Mouse (Mus musculus) urinary bladder, postnatal 36 days (tissue): ENCODE results near the gene Unc5b.

ENCODE experiments used
- DNase-seq, 2 experiments: peaks; one replicate each; pipeline ENCODE4 v3.0.0; 2022; ENCODE audit warnings: low spot score in 2 of 2, mixed read lengths in 1 of 2

Unc5b gene

DNA sequence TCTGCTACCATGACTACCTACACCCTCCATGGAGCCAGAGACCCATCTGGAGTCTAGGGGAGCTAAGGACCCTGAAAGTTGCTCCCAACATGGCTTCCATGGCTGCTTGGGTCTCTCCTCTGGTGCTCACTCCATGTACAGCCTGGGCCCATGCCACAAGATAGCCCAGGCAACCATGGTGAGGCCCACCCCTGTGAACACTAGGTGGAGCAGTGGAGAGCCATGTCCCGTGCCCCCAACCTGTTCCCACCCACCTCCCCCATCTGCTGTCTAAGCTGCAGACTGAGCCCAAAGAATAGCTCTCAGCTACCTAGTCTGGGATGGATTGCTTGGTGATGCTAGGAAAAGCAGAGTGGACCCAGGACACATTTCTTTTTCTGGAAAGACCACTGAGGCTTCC lies 108.0 kb downstream of the Unc5b start:
- no peak for DNase-seq

DNA sequence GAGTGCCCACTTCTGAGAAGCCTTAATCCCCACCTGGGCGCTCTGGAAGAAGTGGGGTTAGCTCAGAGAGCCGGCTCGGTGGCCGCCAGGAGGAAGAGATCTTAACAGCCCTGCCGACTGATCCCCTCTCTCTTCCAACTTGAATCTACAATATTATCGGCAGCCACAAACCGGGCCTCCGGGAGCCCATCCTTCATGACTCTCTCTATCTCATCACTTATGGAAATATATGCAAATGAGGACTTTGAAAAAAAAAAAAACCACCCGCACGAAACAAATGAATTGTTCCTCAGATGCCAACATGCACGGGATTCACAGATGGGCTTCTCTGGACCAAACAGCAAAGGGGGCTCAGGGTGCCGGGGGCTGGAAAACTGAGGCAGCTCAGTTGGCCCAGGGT lies 109.7 kb downstream of the Unc5b start:
- DNase-seq: no peak

- DNase-seq: no peak
These were observed 110.9 kb downstream of the Unc5b start for GRCm38 (mm10) chr10:60720461-60720860.

GRCm38 (mm10) chr10:60718491-60718890 lies 112.9 kb downstream of the Unc5b start:
- DNase-seq: no peak

GRCm38 (mm10) chr10:60716449-60716848 lies 114.9 kb downstream of the Unc5b start:
- no peak for DNase-seq
